Mouse (Mus musculus): Measurements from ENCODE around the gene H13.

- TF ChIP-seq CTCF (IDR thresholded peaks at IDR 0.05; ENCODE audit: borderline replicate concordance, insufficient read depth, low read depth, low read length) (no peak), POLR2A (IDR thresholded peaks at IDR 0.05; ENCODE audit: borderline replicate concordance, insufficient read depth, low read length) (no peak)
These were observed 11.9 kb upstream of the H13 start for GRCm38 (mm10) chr2:152657398-152657797.

Data from cerebellum, adult 2 months (tissue).